Mouse (Mus musculus) hindbrain, embryonic 14.5 days (tissue): ENCODE measurements around the gene Setdb1. TPM values are rescaled to one million over a fixed set of nuclear protein-coding genes. Genes with fewer than 3 reads are reported as not detected.
A peak's percentile ranks its signal among the peaks of the same experiment; 100 is the strongest.
"Not testable (repeated sequence)": the region's sequence is repeated elsewhere in the genome, so short reads cannot be mapped to it uniquely, and the experiment has no call there.

ENCODE experiments used
- ATAC-seq: fragments of 200-750 bp; cut with Nextera tagmentation; 2 replicates; pipeline ENCODE4 v1.8.0; 2017; ENCODE audit warnings: moderate number of reproducible peaks, mild to moderate bottlenecking, moderate TSS enrichment, moderate library complexity; ENCODE audit not compliant: low FRiP score
- DNase-seq: peaks from one replicate; pipeline ENCODE4 v3.0.0-alpha.2; 2015; ENCODE audit warnings: low spot score
- H3K27ac ChIP-seq: fragments of 300-500 bp; sonication (generic); 2 replicates; pipeline ENCODE4 v1.5.1; 2014; ENCODE audit warnings: mild to moderate bottlenecking, moderate library complexity
- H3K27me3 ChIP-seq: fragments of 300-500 bp; sonication (generic); 2 replicates; pipeline ENCODE4 v1.6.1; 2014; ENCODE audit warnings: mild to moderate bottlenecking, low read length, mixed read lengths; ENCODE audit not compliant: control insufficient read depth, insufficient read depth
- H3K36me3 ChIP-seq: fragments of 300-500 bp; sonication (generic); replicated peaks from 2 replicates; pipeline ENCODE4 v1.6.1; 2014; ENCODE audit not compliant: control insufficient read depth, insufficient read depth
- H3K4me1 ChIP-seq: fragments of 300-500 bp; sonication (generic); replicated peaks from 2 replicates; pipeline ENCODE4 v1.6.1; 2014; ENCODE audit warnings: antibody characterized with exemption, low read length, mixed read lengths; ENCODE audit not compliant: control insufficient read depth, insufficient read depth
- H3K4me2 ChIP-seq: fragments of 300-500 bp; sonication (generic); replicated peaks from 2 replicates; pipeline ENCODE4 v1.6.1; 2014; ENCODE audit warnings: mild to moderate bottlenecking, moderate library complexity
- H3K4me3 ChIP-seq: fragments of 300-500 bp; sonication (generic); replicated peaks from 2 replicates; pipeline ENCODE4 v1.5.1; 2014; ENCODE audit warnings: mild to moderate bottlenecking, low read length
- H3K9ac ChIP-seq: fragments of 300-500 bp; sonication (generic); 2 replicates; pipeline ENCODE4 v1.6.1; 2014
- H3K9me3 ChIP-seq: fragments of 300-500 bp; sonication (generic); 2 replicates; pipeline ENCODE4 v1.6.1; 2016; ENCODE audit warnings: low read length; ENCODE audit not compliant: control insufficient read depth
- WGBS: fragments of 180-500 bp; shearing (Covaris S2); extraction: QIAGEN DNeasy Blood & Tissue Kit; methylation state at CpG from one replicate; pipeline ENCODE4 v1.1.7; 2014; 5-methylcytosine and 5-hydroxymethylcytosine counted together
- polyA plus RNA-seq: library from polyadenylated mRNA; unstranded; fragments of >200 nt; fragmentation: Nextera tagmentation; extraction: Ambion mirVana; gene quantifications from 2 replicates; pipeline ENCODE4 v1.2.1, GENCODE M21; 2014

Setdb1 gene
- polyA plus RNA-seq, 1 experiment from 2014 or later: 47.6 TPM

DNA sequence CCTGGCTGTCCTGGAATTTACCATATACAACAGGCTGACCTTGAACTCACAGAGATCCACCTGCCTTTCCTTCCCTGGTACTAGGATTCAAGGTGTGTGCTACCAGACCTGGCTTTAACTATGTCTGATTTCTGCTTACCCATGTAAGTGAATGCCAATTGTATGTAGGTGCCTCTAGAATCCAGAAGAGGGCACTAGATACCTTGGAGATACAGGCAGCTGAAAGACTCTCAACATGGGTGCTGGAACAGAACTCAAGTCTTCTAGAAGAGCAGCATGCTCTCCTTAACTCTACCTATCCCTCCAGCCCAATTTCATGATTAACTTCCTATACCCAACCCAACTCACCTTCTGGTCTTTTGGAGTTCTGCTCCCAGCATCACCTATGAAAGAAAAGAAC lies 7.5 kb downstream of the Setdb1 start:
- H3K4me3 ChIP-seq: no peak overlapping the region
- H3K36me3 ChIP-seq: peaks cover 88% of the 10 kb centered on the region
- no peak overlapping the region for H3K27ac ChIP-seq
- H3K27me3 ChIP-seq: no peaks in the 10 kb centered on the region
- DNase-seq: no peak
- H3K9me3 ChIP-seq: no peaks in the 10 kb centered on the region
- H3K9ac ChIP-seq: no peak overlapping the region
- H3K4me2 ChIP-seq: no peak overlapping the region
- no peak for ATAC-seq
- H3K4me1 ChIP-seq: no peaks in the 10 kb centered on the region

DNA sequence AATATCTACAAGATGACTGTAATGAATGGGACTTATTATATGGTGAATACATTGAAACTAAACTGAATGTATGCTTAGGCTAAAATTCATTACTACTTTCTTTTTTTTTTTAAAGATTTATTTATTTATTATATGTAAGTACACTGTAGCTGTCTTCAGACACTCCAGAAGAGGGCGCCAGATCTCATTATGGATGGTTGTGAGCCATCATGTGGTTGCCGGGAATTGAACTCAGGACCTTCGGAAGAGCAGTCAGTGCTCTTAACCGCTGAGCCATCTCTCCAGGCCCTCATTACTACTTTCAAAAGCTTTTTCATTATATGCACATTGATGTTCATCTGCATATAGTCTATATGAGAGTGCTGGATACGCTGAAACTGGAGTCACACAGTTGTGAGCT lies 8.7 kb downstream of the Setdb1 start:
- H3K9me3 ChIP-seq, H3K27ac ChIP-seq, H3K9ac ChIP-seq, H3K4me3 ChIP-seq, H3K27me3 ChIP-seq, H3K4me2 ChIP-seq, ATAC-seq, DNase-seq, H3K4me1 ChIP-seq: not testable (repeated sequence)
- H3K36me3 ChIP-seq: peaks cover 91% of the 10 kb centered on the region
- 98% methylated on average over 4 of the region's 5 CpGs for WGBS

DNA sequence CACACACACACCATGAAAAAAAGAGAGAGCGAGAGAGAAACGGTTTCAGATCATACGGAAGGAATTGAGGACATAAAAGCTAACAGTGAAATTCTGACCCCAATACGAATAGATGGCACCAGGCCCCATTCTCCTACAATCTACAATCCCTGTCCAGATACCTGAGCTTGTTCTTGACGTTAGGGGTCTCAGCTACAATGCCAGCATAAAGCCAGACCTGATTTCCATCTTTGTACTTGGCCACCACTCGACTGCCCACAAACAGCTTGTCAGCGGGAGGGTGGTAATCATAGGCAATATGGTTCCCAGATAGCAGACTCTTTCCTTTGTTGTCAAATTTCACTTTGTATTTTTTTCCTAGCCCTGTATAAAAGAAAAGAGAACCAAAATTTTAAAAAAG lies 10.5 kb downstream of the Setdb1 start:
- 98% methylated on average over 7 of the region's 7 CpGs for WGBS

DNA sequence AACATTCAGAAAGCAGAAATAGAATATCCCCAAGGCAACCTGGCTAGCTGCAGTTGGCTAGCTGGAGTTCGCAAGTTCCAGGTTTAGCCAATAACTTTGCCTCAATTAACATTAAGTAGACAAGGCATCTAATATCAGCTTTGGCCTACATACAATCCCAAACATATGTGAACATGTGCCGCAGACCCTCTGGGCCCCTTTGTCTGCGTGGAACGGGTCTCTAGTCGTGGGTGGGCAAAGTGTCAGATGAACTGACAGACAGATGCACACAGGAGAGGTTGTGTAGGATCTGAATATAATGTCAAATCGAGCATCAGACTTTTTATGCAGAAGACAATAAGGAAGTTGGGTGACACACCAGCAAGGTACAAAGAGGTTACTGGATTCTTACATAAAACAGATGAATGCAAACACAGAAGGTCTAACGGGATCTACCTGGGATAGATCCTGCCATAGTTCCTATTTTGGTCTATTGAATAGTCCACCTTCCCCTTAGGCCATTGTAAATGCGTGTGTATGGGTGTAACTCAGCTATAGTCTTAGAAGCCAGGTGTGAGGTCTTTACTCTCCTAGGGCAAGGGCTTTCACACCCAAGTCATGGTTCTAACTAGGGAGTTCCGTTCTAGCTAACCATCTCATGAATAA lies 13.5 kb downstream of the Setdb1 start:
- 93% methylated on average over 9 of the region's 9 CpGs for WGBS
- not testable (repeated sequence) for ATAC-seq, H3K9ac ChIP-seq, H3K27ac ChIP-seq, H3K4me1 ChIP-seq, DNase-seq, H3K4me2 ChIP-seq, H3K4me3 ChIP-seq, H3K9me3 ChIP-seq, H3K27me3 ChIP-seq
- peaks cover 95% of the 10 kb centered on the region for H3K36me3 ChIP-seq

More for the DNA sequence above, 10.5 kb downstream of the Setdb1 start:
- Histone ChIP-seq H3K36me3 (peaks cover 92% of the 10 kb centered on the region), H3K27ac (no peak overlapping the region), H3K4me2 (no peak overlapping the region), H3K4me1 (no peaks in the 10 kb centered on the region), H3K4me3 (no peak overlapping the region), H3K9me3 (no peaks in the 10 kb centered on the region), H3K27me3 (no peaks in the 10 kb centered on the region), H3K9ac (no peak overlapping the region)
- no peak for DNase-seq
- ATAC-seq: no peak

DNA sequence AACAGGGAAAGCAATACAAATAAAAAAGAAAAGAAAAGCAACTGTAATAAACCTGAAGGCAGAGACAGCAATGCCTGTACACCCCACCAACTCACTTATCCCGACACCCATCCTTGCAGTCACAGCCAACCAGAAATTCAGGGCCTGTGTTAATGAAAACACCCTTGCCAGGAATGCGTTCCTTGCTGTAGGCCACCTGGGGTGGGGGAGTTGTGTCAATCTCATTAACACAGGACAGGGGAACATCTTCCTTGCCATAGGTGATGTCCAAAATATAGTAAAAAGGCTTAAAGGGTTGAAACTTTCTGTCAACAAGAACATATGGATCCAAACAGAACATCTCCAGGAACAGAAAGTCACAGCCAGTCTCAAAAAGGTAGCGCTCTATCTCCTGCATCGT lies 18.8 kb downstream of the Setdb1 start:
- H3K9ac ChIP-seq: no peak overlapping the region
- H3K4me1 ChIP-seq: no peaks in the 10 kb centered on the region
- H3K9me3 ChIP-seq: no peaks in the 10 kb centered on the region
- no peak for ATAC-seq
- 94% methylated on average over 4 of the region's 4 CpGs for WGBS
- peaks cover 99% of the 10 kb centered on the region for H3K36me3 ChIP-seq
- no peak overlapping the region for H3K4me3 ChIP-seq
- no peak for DNase-seq
- no peaks in the 10 kb centered on the region for H3K27me3 ChIP-seq
- no peak overlapping the region for H3K4me2 ChIP-seq
- H3K27ac ChIP-seq: no peak overlapping the region

DNA sequence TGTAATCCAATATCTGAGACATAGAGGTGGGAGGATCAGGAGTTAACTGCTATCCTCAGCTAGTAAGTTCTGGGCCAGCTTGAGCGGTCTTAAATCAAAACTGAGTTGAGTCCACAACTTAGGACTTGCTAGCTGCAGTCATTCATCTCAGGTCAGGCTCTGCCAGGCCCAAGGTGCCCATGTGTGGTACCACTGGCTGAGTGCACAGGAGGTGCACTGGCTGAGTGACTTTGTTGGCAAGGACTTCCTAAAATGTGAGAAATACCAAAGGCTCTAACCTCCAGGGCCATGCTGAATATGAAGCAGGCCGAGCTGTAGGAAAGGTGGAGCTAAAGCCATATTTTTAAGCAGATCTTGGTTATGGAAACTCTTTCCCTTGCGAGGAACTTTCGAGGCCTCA lies 19.7 kb downstream of the Setdb1 start:
- Histone ChIP-seq H3K4me1 (no peaks in the 10 kb centered on the region), H3K9ac (no peak overlapping the region), H3K4me2 (no peak overlapping the region), H3K27ac (no peak overlapping the region), H3K9me3 (no peaks in the 10 kb centered on the region), H3K27me3 (no peaks in the 10 kb centered on the region), H3K36me3 (peaks cover 99% of the 10 kb centered on the region), H3K4me3 (no peak overlapping the region)
- no peak for DNase-seq
- WGBS: 94% methylated on average over 4 of the region's 4 CpGs
- ATAC-seq: no peak

DNA sequence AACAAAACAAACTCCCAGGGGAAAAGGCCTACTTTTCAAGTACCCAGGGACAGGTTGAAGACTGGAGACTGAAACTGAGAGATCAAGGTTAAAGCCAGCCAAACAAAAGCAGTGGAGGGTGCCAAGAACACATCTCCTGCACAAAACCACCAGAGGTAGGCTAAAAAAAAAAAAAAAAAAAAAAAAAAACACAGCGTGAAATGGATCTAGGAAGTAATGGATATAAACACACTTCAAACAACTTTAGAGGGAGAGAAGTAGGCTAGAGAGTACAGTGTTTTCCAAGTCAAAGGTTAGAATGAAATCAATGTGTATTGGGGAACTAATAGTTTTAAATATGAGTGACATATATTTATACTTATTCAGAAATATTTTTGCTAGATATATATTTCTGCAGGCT lies 25.5 kb downstream of the Setdb1 start:
- ATAC-seq (no peak), DNase-seq (no peak)
- Histone ChIP-seq H3K4me2 (no peak overlapping the region), H3K9ac (no peak overlapping the region), H3K27me3 (no peaks in the 10 kb centered on the region), H3K9me3 (no peaks in the 10 kb centered on the region), H3K4me3 (no peak overlapping the region), H3K27ac (no peak overlapping the region), H3K36me3 (peaks cover 97% of the 10 kb centered on the region), H3K4me1 (no peaks in the 10 kb centered on the region)
- 89% methylated on average over 1 of the region's 1 CpGs for WGBS

DNA sequence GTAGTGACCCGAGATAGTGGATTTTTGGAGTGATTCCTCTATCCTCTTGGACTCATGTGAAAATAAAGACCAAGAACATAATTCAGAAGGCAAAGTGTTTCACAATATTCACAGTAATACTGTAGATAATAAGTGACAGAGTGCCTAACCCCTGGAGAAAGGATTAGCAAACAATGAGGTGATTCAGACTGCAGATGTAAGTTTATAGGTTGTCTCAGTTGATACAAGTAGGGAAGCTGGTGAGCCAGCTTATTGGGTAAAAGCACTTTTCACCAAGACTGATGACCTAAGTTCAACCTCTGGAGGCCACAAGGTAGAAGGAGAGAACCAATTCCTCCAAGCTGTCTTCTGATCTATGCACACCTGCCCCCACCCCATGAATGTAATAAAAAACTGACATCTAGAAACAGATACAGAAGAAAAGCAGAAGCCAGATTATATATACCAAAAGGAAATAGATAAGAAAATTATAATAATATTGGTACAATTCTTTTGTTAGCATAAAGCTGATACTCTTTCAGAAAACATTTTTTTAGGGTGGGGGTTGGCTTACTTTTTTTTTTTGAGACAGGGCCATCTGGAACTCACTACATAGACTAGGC lies 28.1 kb downstream of the Setdb1 start:
- no peak for ATAC-seq
- Histone ChIP-seq H3K4me1 (no peaks in the 10 kb centered on the region), H3K9me3 (no peaks in the 10 kb centered on the region), H3K9ac (no peak overlapping the region), H3K4me3 (no peak overlapping the region), H3K27ac (no peak overlapping the region), H3K4me2 (no peak overlapping the region), H3K27me3 (no peaks in the 10 kb centered on the region), H3K36me3 (peaks cover 98% of the 10 kb centered on the region)
- WGBS: 89% methylated on average over 1 of the region's 1 CpGs
- no peak for DNase-seq

DNA sequence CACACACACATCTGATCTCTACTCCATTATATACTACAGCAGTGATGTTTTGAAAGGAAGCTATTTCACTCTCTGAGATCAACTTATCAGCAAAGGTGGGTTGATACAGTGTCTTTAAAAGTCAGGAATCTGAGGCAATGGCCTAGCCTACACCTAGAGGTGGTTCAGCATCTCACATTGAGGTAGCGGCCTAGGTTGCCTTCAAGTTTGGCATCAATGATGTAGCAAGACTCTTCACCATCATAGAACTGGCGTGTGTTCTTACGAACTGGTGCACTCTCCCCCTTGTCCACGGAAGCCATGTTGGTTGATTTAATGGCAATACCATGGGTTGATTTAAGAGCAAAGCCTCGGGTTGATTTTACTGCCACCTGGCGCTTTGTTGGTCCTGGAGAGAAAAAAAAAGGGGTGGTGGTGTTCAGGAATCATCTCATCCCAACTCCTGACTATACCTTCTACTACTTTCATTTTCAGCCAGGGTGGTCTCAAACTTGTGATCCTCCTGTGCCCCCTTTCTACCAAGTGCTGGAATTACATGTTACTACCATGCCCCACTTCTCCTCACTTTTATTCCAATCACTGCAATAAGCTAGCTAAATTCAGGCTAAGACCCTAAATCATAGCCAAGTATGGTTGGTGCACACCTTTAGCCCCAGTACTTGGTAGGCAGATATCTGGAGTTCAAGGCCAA lies 32.4 kb downstream of the Setdb1 start:
- no peaks in the 10 kb centered on the region for H3K9me3 ChIP-seq
- peaks cover 97% of the 10 kb centered on the region for H3K36me3 ChIP-seq
- no peak overlapping the region for H3K9ac ChIP-seq
- H3K4me3 ChIP-seq: no peak overlapping the region
- ATAC-seq: no peak
- H3K4me1 ChIP-seq: no peaks in the 10 kb centered on the region
- H3K27ac ChIP-seq: no peak overlapping the region
- H3K27me3 ChIP-seq: no peaks in the 10 kb centered on the region
- DNase-seq: peak; percentile 20
- no peak overlapping the region for H3K4me2 ChIP-seq
- 93% methylated on average over 6 of the region's 6 CpGs for WGBS
